Mouse (Mus musculus) retina, embryonic 14.5 days (tissue): ENCODE results near the gene Tpm4.

Experiments
- DNase-seq: peaks from one replicate; pipeline ENCODE4 v3.0.0-alpha.2; 2015; ENCODE audit warnings: low spot score

The Tpm4 gene

DNA sequence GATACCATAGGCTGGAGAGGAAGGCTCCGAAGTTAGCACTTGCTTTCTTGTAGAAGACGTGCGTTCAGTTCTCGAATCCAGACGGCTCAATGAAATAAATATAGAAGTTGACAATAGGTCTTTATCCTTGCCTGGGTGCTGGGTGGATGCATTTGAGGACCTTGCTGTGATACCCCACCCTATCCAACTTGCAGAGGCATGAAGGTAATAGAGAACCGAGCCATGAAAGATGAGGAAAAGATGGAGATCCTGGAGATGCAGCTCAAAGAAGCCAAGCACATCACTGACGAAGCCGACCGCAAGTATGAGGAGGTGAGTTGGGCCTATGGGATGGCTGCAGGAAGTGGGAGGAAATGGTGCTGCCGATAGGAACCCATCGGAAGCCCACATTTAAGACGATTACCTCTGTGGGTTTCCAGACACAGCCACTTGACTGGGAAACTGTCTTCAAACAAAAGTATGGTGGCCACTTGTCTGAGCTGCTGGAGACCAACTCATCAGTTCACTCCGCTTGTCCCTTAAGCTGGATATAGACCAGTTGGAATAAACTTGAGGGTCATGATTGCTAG lies 8.6 kb downstream of the Tpm4 start:
- no peak for DNase-seq

GRCm38 (mm10) chr8:72144345-72144975 lies 9.7 kb downstream of the Tpm4 start:
- no peak for DNase-seq

- no peak for DNase-seq
Measured at GRCm38 (mm10) chr8:72145511-72145910, 10.7 kb downstream of the Tpm4 start.

DNA sequence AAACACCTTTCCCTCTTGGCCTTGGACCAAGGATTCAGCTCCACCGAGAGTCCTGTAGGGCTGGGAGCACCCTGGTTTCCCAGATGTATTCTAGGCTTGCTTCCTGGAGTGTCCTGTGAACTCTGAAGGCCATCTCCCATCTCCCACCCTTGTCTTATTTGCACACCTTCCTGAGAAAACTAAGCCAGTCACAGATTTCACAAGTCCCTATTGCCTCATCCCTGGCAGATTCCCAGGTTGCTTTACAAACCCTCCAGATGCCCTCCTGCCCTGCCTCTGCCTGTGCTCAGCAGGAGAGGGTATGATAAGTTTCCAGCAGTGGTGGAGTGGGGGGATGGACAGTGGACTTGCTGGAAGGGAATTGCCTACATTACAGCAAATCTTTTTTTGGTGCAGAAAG lies 11.3 kb downstream of the Tpm4 start:
- no peak for DNase-seq

DNA sequence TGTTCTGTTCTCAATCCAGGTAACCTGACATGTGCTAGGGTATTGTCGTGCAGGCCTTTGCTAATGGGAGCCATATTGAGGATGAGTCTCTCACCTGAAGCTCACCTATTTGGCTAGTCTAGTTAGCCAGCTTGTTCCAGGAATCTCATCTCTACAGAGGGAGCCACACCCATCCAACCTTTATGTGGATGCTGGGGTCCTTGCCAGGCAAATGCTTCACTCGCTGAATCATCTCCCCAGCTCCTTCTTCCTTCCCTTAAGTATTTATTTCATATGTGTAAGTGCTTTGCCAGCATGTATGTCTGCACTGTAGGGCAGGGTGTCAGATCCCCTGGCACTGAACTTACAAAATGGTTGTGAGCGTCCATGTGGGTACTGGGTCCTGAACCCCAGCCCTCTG lies 11.8 kb downstream of the Tpm4 start:
- no peak for DNase-seq

GRCm38 (mm10) chr8:72147266-72147665 lies 12.5 kb downstream of the Tpm4 start:
- no peak for DNase-seq

- no peak for DNase-seq
Measured at GRCm38 (mm10) chr8:72149056-72149455, 14.3 kb downstream of the Tpm4 start.

- DNase-seq, result no peak
Measured at GRCm38 (mm10) chr8:72151418-72152078, 16.8 kb downstream of the Tpm4 start.

GRCm38 (mm10) chr8:72153382-72153781 lies 18.6 kb downstream of the Tpm4 start:
- no peak for DNase-seq

DNA sequence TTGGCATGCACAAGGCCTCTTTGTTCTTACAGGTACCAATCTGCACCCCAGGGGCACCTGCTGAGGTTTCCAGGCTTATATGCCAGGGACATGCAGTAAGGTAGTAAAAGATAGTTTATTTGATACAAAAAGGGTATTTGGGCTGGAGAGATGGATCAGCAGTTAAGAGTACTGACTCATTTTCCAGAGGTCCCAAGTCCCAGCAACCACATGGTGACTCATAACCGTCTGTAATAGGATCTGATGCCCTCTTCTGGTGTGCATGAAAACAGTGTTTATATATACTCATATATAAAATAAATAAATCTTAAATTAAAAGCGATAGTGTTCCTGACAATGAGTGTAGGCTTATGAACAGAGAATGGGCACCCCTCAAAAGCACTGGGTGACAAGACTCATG lies 23.3 kb downstream of the Tpm4 start:
- DNase-seq, result no peak

GRCm38 (mm10) chr8:72158726-72159125 lies 24.0 kb downstream of the Tpm4 start:
- no peak for DNase-seq

DNA sequence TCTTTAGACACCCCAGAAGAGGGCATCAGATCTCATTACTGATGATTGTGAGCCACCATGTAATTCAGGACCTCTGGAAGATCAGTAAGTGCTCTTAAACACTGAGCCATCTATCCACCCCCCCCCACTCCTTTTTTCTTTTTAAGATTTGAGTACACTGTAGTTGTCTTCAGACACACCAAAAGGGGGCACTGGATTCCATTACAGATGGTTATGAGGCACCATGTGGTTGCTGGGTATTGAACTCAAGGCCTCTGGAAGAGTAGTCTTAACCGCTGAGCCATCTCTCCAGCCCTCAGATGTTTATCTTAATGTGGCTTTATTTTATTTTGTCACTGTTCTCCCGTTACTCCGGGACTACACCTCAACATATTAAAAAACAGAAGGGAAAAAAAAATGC lies 25.2 kb downstream of the Tpm4 start:
- DNase-seq, result peak; percentile 7

- peak; percentile 99 for DNase-seq
Measured at GRCm38 (mm10) chr8:72160707-72161697, 26.2 kb downstream of the Tpm4 start, which contains the start of gene Rab8a. Rab8a (plus strand) TSS chr8:72161200.

DNA sequence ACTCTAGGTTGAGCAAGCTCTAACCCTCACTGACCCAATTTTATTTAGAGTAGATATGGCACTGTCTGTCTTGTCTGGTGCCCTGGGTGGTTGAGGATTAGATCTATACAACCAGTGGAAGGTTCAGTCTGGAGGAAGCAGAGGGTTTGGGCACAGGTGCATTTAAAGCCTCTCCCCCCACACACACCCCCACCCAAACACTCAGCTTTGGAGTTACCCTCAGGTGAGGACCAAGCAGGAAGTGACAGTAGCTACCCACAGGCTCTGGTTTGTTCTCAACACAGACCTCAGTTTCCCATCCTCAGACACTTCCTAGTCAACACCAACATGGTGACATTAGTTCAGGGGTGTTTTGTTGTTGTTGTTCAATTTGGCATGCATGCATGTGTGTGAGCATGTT lies 28.0 kb downstream of the Tpm4 start:
- no peak for DNase-seq

DNA sequence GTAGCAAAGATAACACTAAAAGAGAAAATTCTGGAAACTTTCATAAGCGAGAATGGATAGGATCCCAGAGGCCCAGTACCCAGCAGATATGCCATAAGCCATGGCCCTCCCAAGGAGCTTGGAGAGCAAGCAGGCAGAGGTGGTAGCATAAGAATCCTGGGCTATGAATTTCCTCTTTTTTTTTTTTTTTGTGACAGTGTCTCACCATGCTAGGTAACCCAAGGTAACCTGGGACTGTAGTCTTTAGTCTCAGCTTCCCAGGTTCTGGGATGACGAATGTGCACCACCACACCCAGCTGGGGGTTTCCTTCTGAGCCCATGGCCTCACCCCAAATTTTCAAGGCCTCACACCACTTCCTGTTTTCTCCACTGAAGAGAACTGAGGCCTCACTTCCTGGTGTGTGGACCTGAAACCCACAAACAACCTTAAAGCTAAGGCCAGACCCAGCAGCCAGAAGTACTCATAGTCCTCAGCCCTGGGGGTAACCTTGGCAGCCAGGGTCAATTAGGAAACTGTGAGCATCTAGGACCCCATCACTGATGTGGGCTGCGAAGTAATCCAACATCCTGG lies 34.4 kb downstream of the Tpm4 start:
- DNase-seq, result no peak

- no peak for DNase-seq
Measured at GRCm38 (mm10) chr8:72169681-72170249, 35.0 kb downstream of the Tpm4 start.

- peak; percentile 77 for DNase-seq
Measured at GRCm38 (mm10) chr8:72177346-72177925, 42.7 kb downstream of the Tpm4 start.

DNA sequence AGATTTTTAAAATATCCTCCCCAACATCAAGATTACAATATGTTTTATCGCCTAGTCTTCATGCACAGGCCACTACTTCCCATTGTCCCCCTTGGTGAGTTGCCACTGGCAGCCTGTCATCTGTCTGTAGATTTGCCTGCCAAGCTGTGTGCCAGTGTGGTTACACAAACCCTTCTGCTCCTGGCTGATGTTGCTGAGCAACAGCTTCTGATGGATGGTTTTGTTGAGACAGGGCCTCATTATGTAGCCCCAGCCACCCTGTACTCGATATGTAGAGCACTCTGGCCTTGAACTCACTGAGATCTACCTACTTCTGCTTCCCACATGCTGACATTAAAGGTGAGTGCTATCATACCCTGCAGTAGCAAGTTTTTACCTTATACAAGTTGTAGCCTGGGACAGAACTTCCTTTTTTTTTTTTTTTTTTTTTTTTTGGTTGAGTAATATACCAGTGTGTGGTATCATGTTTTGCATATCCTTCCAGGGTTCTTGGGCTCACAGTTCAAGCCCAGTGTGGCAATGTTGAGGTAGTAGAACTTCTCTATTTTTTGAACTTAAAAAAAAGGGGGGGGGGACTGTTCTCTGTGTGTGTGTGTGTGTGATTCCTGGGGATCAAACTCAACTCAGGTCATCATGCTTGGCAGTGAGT lies 48.9 kb downstream of the Tpm4 start:
- no peak for DNase-seq

GRCm38 (mm10) chr8:72187793-72188331 lies 53.1 kb downstream of the Tpm4 start:
- DNase-seq, result no peak

- DNase-seq, result no peak
Measured at GRCm38 (mm10) chr8:72189417-72190214, 54.8 kb downstream of the Tpm4 start, which contains the start of gene Hsh2d. Hsh2d (plus strand) TSS chr8:72189638.
